Mouse (Mus musculus): ENCODE data around the gene Dlgap3.

Gene Dlgap3

DNA sequence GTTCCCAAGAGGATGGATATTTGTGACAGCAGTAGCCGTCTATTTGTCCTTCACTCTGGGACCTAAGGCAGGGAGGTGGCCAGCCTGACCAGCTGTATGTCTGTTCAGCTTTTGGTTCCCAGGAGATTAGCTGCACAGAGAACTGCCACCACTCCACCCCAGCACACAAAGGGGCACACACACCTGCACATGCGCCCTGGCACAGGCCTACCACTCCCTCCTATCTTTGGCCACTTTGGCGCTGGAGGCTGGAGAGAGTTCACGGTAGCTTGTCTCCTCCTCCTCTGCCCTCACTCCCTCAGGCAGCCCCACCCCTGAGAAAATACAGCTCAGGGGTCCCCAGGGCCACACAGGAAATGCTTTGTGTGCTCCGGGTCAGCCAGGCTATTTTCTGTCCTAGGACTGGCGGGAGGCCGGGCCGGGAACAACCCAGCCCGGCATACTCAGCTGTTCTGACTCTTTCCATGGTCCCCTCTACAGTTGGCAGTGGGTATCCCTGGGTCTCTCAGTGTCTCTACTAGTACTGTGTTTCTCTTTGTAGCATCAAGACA, 109.5 kb downstream of the Dlgap3 start:
- DNase-seq, result no peak

DNA sequence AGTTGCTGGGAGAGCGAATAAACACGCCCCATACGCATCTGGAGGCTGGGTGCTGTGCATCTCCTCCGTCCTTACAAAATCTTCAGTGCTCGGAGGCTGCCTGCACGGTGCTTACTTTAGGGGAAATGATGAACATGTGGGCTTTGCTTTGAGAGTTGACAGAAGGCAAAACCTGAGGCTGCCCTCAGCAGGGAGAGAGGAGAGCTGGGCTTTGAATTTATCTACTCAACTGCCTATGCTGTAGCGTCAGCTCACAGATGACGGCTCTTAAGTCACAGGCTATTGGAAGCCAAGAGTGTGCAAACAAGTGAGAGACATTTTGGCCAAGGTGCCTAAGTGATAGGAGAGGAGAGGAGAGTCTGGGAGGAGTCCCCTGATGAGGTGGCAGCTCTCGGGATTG, 110.2 kb downstream of the Dlgap3 start:
- no peak for DNase-seq

Data from thymus, postnatal 25 days (tissue).